Mouse (Mus musculus) kidney, adult 8-10 months (tissue): ENCODE measurements around the gene Psma5.
A peak's percentile ranks its signal among the peaks of the same experiment; 100 is the strongest.
"Not testable (repeated sequence)": the region's sequence is repeated elsewhere in the genome, so short reads cannot be mapped to it uniquely, and the experiment has no call there.

Source experiments
- DNase-seq, 2 experiments: peaks; one replicate each; pipeline ENCODE4 v3.0.0; 2022

The Psma5 gene

DNA sequence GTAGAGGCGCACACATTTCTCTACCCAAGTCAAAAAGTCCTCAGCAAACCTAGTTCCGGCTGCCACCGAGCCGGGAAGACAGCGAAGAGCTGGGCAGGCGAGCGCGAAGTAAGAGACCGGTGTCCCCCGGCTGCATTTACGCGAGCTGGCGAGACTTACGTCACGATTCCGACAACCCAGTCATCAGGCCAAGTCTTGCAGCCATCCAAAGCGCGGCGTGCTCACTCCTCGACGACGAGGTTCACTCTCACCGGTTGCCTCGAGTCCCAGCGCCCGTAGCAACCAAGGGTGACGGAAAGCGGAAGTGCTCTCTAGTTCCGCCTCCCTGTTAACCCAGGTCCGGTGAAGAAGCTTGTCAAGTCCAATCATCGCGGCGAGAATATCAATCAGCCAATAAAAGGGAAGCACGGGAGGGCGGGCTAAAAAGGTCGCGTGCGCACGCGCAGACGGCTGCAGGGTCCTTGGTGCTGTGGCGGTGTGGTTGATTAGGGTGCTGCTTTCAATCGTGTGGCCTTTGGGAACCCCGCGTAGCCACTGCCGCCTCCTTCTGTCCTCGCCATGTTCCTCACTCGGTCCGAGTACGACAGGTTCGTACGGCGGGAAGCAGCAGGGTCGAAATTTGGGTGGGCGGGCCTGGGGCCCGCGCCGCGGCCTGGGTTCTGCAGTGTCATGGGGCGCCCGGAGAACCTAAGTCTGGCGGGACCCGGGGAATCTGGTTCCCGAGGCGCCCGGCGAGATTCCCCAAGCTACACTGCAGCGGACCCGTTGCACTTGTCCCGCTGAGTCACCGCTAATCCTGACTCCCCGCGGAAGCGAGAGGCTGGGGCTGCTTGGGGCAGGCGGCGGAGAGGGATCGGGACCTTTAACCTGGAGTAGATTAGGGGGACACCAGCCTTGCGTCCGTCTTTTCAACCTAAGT lies at the start of gene Psma5:
Psma5 (plus strand) TSS at position 208 of the 919 bp plus-strand sequence.
- DNase-seq: peak; percentile 96

DNA sequence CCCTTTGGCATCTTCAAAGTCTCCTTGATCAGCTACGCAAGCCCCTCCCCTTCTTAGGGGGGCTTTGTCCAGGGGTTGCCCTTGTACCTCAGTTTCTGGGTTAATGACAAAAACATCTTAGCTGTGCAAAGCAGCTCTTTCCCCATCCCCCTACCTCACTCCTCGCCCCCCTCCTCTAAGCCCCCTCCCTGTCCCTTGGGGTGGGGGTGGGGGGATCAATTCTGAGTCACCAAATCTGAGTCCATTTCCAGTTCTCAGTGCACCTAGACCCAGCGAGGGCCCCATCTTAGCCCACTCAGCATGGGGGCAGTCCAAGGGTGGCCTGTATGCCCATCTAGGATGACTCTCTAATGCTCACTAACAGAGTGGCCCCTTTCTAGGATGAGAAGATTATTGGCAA lies 47.7 kb upstream of the Psma5 start:
- DNase-seq: no peak

DNA sequence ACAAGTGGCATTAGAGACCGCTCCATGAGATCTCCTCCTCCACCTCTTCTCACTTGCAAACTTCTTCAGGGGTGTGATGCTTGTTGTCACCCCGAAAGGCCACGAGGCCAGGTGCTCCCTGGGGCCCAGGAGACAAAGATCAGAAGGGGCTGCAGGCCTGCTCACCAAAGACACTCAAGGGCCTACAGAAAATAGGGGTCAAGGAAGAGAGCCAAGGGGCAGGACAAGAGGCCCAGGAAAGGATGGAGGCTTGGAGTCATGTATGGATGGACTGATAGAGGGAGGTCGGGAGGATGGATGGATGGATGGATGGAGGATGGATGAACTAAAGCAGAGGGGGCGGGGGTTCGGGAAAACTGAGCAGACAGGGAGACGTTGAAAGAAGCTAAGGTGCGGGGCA lies 47.2 kb upstream of the Psma5 start:
- DNase-seq: no peak

DNA sequence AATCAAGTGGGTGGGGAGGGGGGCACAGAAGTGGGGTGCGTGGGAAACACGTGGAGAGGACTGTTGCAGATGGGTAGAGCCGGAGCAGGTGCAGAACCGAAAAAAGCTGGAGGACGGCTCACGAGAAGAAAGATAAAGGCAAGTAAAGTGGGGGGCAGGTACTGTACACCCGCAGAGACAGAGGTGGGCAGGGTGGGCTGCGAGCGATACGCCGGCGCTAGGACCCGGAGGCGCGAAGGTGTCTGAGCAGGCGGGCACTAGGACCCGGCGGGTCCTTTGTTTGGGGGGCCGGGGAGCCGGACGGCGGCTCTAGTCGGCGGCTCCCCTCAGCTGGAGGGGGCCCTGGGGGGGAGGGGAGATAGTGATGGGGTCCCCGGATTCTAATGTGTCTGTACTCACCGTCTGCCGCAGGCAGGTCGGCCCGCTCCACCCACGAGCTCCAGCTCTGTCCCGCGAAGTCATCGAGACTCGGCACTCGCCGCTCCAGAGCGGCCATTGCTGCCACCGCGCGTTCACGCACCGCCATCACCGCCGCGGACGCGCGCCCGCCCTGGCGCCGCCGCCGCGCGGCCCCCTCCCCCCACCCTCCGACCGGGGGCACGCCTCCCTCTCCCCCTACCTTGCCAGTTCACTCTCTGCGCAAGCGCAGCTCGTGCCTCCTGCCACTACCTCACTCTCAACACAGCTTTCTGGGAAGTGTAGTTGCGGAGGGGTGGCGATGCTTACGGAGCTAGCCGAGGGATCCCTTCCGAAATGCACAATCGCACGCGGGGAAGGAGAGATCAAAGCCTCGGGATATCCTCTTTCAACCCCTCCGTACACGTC lies 46.6 kb upstream of the Psma5 start:
- peak; percentile 93 to 94 for DNase-seq

DNA sequence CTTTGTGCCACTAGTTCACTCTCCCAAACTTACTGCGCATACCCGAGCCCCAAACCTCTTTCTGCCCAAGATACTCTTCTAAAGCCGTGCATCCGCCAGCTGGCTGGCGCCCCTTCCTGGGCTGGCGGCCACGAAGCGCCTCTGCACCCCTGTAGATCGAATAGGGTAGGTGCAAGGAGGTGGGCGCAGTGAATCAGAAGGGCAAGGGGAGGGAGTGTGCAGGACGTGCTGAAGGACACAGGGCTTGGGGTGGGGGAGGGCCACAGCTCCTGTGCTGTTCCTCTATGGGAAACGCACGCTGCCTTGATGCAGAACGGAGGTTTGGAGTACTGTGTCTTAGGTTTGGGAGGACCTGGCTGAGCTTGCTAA lies 46.0 kb upstream of the Psma5 start, which contains the start of gene Atxn7l2:
Atxn7l2 (minus strand) TSS at position 164 of the 369 bp plus-strand sequence.
- peak; percentile 57 to 61 for DNase-seq

DNA sequence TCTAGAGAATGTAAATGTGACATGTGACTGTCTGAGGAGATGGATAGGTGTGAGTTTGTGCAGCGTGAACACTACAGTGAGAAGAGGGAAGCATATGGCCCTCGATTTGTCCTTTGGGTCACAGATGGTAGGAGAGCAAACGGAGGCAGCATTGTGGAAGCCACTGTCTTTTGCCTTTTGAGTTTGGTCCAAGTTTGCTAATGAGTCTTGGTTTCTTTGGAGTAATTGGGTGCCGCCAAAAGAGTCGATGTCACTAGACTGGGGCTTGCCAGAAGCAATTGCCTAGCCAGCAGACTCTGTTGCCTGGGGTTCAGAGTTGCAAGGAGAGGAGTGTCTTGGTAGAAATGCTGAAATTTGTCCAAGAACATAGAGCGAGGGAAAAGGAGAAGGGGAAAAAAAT lies 44.9 kb upstream of the Psma5 start:
- DNase-seq: no peak

DNA sequence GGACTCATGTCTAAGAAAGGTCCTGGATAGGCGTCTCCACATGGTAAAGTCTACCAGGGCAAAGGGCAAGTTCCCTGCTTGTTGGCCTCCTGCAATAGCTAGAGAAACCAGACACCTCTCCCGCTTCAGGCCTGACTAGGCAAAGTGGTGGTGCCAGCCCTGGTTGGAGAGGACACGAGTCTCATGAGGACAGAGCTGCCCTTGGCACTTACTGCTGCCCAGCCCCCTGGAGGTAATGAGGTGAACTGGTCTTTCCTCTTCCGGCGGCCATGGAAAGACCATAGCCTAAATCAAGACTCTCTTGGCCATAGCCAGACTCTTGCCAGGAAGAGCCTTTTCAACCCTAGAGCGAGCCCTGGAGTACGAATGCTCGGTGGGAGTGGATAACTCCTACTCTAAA lies 44.3 kb upstream of the Psma5 start:
- peak; percentile 60 to 69 for DNase-seq

DNA sequence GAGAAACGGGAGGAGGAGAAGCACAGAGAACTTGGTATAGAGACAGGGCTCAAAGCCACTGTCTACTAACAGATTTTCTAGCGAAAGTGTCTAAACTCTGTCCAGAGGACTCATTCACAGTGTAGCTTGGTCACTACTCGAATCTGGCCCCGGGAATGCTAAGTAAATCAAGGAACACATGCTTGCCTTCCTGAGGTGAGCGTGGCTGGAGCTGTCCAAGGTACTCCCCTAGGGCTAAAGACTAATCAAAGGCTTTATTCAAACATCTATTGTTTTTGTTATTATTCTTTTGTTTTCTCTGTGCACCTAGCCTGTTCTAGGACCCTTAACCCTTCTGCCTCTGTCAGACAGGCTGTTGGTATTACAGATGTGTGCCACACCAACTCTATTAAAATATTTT lies 42.0 kb upstream of the Psma5 start:
- no peak for DNase-seq

DNA sequence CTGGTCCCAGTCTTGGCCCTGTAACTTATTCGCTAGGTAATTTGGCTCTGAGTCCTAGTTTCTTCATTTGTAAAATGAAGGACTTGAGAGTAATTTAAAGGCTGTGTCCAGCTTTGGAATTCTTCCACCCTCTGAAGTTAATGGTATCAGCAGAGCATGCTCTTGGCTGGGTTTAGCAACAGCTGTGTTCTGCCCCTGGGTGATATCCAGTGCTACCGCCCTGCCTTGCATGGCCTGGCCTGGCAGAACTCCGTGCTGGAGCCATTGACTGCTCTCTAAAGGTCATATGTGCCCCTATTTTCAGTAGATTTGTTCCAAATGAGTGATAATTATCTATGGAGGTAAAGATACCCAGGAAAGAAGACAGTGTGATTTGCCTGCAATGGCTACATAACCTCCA lies 36.1 kb upstream of the Psma5 start:
- no peak for DNase-seq

DNA sequence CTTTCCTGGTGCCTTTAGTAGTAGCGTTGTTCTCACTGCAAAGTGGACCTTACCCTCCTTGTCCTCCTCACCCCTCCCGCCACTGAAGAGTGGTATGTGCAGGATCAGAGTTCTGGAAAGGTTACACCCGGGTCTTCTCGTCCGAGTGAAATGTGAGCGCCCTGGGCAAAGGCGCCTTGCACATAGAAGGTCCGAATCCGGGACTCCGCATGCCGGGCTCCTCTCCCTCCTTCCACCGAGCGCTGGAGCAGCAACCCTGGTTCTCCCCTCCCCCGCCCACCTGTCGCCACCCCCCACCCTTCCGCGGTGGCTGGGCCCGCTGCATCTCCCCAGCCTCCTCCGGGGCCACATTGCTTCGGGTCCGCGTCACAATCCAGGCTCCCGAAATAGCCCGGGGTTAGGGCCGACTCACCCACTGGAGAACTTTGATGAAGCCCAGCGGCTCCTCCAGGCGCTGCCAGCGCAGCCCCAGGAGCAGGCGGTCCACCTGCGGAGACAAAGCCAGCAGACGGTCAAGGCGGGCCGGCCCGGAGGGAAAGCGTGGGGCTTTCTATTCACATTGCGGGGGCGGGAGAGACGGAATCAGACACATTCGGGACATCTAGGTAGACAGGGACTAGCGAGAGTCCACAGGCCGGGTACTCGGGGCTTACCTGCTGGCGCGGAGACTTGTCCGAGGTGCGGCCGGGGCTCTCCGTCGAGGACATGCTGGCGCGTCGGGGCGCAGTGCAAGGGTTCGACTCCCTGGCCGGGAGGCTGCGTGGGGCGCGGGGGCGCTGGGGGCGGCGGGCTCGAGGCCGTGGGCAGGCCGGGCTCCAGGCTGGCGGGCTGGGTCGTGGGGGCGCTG lies 30.8 kb upstream of the Psma5 start:
- peak; percentile 82 to 87 for DNase-seq

DNA sequence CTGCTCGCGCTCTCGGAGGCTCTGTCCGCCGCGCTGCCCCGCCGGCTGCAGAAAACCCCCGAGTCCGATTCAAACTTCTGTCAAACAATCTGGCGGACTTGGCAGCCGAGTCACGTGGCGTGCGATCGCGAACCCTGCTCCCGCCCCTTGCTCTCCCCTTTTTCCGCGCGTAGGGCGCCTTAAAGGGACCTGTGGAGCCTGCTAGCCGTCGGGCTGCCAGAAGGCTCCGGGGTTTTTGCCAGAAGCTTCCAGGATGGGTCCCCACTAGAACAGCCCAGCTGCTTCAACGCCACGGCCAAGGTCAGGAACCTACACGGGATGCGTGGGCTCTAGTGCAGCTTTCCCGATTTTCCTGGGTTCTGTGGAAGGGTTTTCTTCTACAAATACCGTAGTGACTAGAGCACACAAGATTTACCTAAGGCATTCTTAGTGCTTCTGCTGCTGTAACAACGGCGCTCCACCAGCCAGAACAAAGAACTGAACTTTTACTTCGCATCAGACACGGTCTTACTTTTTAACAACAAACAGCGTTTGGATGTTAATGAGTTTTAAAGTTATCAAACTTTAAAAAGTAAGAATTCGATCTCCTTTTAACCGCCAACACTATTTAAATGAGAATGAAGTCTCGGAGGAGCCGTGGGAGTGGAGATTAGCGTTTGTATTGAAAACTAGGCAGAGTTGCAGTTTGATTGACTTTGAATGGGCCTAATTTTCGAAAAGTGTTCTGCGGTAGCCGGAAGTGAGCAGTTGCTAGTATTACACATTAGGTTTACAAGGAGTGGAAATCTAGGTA lies 30.0 kb upstream of the Psma5 start, which contains the start of gene Sypl2:
Sypl2 (minus strand) TSS at position 91 of the 793 bp plus-strand sequence.
- DNase-seq: peak; percentile 80 to 86

DNA sequence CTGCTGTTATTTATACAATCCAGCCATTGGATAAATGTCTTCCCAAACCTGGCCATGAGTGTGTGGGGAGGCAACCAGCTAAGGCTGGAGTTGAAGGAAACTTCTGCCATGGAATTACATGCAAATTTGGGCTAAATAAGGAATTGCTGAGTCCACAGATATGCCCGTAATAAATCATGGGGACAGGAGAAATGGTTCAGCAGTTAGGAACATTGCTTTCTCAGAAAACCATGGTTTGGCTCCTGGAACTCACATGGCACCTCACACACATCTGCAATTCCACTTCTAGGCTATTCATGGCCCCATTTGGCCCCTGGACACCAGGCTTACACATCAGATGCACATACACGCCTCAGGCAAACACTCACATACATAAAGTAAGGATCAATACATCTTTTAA lies 29.2 kb upstream of the Psma5 start:
- DNase-seq: peak in 1 of 2 experiments; percentile 48

DNA sequence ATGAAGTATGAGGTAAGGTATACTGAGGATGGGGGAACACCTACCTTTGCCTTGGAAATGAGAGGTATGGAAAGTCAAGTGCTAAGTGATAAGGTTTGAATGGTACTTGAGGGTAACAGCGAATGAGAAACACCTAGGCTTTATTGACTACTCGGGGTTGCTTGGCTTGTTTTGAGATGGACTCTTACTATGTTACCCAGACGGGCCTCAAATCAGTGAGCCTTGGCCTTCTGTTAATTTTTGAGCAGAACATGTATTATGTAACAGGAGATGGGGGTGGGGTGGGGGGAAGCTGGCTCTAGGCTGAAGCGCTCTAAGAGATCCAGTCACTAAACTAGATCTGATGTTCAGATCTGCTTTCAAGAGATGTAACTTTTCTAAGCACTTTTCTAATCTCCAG lies 25.1 kb upstream of the Psma5 start:
- DNase-seq: peak in 1 of 2 experiments; percentile 46

DNA sequence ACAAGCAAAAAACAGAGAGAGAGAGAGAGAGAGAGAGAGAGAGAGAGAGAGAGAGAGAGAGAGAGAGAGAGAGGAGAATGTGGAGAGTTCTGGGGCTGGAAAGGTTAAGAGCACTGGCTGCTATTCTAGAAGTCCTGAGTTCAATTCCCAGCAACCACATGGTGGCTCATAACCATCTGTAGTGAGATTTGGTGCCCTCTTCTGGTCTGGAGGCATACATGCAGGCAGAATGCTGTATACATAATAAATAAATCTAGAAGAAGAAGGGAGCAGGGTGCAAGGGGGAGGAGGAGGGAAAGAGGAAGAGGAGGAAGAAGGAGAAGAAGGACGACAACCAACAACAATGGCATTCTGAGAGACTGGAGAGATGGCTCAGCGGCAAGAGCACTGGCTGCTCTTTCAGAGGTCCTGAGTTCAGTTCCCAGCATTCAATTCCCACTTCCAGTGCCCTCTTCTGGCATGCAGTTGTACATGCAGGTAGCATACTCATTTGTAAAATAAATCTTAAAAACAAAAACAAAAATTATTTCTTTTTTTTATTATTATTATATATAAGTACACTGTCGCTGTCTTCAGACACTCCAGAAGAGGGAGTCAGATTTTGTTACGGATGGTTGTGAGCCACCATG lies 19.1 kb upstream of the Psma5 start:
- DNase-seq: not testable (repeated sequence)

DNA sequence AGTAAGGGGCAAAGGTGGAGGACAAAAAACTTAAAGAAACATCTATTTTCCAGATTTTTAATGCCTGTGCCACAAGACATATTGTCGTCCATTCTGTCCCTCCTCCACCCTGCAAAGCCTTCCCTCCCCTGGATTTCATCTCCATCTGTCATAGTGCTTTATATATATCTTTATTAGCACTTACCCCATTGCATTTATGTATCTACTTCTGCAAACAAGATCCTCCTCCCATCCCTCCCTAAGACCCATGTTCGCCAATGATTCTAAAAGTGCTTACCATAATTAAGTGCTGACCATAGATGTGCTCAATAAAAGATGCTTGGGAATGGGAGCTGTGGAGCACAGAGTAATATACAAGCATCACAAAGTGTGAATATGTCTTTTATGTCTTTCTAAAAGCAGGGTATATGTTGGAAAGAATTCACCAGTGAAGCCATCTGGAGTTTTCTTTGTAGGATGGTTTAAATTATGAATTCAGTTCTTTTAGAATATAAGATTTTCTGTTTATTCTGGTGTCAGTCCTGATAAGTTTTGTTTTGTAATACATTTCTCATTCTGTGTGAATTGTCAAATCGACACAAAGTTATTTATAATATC lies 15.4 kb upstream of the Psma5 start:
- no peak for DNase-seq

DNA sequence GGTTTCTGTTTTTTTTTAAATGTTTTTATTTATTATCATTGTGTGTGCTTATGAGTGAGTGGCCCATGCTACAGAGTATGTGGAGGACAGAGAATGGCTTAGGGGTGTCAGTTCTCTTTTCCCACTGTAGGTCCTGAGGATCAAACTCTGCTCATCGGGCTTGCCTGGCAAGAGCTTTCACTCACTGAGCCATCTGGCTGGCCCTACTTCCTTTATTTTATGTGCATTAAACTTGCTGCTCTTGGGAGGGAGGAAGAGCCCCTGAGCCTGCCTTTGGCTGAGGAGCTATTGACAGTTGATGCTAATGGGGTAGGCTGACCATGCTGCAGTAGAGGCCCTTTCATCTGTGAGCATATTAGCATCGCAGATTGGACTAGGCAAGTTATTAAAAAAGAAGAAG lies 9.9 kb upstream of the Psma5 start:
- no peak for DNase-seq

DNA sequence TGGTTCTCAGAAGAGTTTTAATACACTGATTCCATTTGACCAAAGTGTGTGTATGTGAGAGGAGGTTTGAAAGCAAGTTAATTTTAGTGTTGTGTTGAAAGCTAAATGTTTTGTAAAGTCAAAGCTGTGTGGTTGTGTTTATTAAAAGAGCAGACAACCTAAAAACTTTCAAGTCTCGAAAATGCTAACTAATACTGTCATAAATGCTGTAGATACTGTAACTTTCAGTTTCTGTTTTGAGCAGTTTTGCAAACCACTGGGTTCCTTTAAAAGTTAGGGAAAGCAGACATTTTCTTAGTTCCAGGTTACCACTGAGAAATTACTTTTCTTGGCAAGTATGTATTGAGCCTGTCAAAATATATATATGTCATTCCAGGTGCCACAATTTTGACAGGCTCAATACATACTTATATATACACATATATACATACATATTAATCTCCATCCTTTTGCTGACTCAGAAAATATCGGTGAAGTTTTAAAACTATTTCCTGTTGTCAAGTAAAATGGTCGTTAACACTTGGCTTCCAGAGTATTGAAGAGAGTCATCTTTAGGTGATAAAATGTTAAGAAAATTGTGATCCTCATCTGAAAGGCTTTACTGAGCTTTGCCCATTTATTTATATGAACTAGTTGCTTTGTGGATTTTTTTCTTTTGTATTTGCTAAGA lies 1.2 kb downstream of the Psma5 start:
- DNase-seq: no peak

DNA sequence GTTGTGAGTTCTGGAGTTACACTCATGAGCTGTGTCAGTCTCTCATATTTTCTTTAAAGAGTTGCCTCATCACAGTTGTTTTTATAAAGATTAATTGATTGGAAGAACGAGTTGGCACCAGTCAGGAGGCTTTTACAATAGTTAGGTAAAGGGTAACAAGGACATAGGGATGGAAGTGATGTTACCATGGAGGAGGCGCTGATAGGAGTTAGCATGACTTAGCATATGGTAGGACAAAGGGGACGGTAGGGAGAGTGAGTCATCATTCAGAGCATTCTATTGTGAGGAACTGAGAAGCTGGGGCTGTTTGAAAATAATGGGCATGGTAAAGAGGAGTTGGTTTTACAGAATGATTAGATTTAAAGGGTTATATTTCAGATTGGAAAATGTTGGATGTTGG lies 2.6 kb downstream of the Psma5 start:
- DNase-seq: no peak

DNA sequence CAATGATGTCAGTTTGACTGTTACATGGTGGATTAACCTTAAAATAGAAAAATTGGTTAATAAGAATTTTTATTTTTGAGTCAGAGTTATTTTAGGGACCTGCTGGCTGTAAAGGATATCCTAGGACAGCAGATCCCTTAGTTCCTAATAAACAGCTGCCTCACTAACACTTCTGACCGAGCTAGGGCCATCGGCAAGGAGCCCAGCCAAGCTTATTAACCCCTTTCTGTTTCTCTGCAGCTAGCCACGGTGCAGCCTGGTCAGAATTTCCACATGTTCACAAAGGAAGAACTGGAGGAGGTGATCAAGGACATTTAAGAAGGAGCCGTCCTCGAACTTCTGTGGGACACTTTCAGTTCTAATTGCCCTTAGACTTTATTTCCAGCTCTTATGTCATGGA lies 22.8 kb downstream of the Psma5 start:
- not testable (repeated sequence) for DNase-seq
